Mouse (Mus musculus) cerebellum, adult 2 months (tissue): ENCODE measurements around the gene Gm4792.

Experiments
- CTCF ChIP-seq: fragments of 200-500 bp; IDR thresholded peaks from 2 replicates; pipeline ENCODE4 v1.5.1; 2011; ENCODE audit warnings: low read depth, mild to moderate bottlenecking, control low read depth, low read length, moderate library complexity, borderline replicate concordance; ENCODE audit not compliant: insufficient read depth
- POLR2A ChIP-seq: fragments of 200-500 bp; IDR thresholded peaks from 2 replicates; pipeline ENCODE4 v1.6.1; 2011; ENCODE audit warnings: low read length, control low read depth, borderline replicate concordance; ENCODE audit not compliant: insufficient read depth

GRCm38 (mm10) chr10:94343581-94343980, 45.1 kb upstream of the Gm4792 start:
- TF ChIP-seq CTCF: no peak
- no peak for TF ChIP-seq POLR2A
